Mouse (Mus musculus) right cerebral cortex, adult 18-20 months (tissue): ENCODE data around the gene Birc5.
"Not testable (repeated sequence)": the region's sequence is repeated elsewhere in the genome, so short reads cannot be mapped to it uniquely, and the experiment has no call there.

ENCODE experiments used
- DNase-seq: peaks from one replicate; pipeline ENCODE4 v3.0.0; 2022; ENCODE audit warnings: mixed read lengths

Gene Birc5

DNA sequence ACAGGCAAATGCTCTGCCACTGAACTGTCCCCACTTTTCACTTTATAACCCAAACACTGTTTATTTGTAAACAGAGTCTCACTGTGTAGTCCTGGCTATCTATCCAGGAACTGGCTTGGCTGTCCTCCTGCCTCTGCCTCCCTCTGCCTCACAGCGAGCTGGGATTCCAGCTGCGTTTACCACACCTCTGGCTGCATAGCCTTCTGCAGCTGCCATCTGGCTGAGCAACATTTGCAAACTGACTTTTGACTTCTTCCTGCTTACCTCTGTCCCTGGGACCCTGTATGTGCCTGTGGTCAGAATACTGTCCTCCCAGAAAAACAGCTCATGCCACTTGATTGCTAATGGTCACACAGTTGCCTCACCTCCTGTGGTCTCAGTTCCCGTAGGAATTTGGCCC is 21.7 kb upstream of the Birc5 start:
- DNase-seq: no peak

DNA sequence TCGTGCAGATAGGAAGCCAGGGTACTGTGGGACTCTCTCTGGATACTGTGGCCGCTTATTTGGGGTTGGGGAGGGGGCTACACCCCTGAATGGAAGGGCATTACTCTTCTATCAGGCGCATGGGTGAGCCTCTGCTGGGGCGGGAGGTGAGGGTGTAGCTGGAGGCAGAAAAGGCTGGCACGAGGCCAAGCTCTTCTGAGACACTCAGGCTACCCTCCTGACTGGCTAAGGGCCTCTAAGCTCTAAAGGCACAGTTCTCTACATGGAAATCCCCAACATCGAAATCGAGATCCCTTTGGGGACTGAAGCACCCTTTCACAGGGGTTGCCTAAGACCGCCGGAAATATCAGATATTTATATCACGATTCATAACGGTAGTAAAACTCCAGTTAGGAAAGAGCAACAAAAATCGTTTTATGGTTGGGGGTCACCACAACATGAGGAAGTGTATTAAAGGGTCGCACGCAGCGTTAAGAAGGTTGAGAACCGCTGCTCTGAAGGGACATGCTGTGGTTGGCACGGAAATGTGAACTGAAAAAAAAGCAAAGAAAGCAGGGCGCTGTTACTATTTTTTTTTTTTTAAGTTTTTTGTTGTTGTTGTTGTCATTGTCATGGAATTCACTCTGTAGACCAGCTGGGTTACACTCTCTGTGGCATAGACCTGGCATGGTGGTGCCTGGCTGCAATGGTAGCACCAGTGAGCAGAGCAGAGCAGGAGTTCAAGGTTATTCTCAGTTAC is 20.7 kb upstream of the Birc5 start:
- no peak for DNase-seq

- no peak for DNase-seq
Observed at GRCm38 (mm10) chr11:117828888-117829604, 20.0 kb upstream of the Birc5 start.

DNA sequence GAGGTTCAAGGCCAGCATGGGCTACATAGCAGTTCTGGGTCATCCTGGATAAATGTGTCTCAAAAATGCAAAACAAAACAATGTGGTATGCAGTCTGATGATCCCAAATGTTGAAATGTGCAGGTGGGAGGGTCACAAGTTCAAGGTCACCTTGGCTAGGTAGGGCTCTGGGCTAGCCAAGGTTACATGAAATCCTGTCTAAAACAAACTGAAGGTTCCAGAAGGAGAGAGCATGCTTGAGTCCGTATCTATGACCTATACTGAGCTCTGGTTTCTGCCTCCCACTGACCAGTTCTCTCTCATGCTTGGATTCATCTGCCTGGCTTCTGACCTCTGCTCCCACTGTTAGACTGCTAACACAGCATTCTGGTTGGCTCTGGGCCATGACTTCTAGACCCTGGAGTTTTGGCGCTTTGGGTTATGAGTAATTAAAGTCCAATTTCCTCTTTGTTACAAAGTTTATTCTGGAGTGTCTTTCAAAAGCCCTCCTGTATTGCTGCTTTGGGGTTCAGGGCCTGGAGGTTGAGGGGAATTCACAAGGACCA is 19.3 kb upstream of the Birc5 start:
- DNase-seq: no peak

GRCm38 (mm10) chr11:117830401-117830800 is 18.6 kb upstream of the Birc5 start:
- no peak for DNase-seq

DNA sequence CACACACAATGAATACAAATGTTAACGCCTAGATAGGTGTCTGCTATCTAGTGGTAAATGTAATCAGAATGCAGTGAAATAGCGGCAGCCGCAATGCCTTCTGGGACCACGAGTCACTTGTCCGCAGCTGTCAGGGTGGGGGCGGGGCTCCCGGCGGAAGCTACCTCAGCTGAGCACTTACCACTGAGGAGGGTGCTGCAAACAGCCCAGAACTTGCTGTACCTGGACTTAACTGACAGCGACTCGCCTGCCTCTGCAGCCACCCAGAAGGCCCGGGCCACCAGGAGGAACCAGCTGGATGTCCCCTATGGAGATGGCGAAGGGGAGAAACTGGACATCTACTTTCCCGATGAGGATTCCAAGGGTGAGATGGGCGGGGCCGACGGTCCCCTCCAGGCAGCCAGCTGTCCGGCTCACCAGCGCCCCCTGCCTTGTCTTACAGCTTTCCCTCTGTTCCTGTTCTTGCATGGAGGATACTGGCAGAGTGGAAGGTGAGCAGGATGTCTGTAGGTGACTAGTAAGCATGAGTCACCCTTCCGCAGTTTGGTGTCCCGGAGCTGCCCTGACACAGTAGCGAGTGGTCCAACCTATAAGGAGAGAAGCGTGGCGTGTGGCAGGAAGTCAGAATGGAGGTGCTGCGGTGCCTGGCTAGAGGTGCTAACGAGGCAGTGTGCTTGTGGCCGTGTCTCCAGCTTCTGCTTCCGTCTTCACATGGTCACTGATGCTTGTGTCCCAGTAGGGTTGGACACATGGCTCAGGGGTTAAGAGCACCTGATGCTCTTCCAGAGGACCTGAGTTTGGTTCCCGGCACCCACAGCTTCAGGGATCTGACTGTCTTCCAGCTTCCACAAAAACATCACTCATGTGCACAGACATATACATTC is 16.7 kb upstream of the Birc5 start:
- DNase-seq: peak; percentile 76

DNA sequence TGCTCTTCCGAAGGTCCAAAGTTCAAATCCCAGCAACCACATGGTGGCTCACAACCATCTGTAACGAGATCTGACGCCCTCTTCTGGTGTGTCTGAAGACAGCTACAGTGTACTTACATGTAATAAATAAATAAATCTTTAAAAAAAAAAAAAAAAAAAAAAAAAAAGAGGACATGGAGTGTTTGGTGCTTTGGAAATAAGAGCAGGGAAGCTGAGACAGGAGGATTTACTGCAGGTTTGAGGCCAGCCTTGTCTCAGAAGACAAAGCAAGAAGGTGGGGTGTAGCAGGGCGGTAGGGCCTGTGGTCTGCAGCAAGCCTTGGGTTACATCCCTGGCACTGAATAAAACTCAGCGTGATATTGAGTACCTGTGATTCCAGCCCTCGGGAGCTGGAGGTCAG is 15.5 kb upstream of the Birc5 start:
- DNase-seq: not testable (repeated sequence)

GRCm38 (mm10) chr11:117834086-117834485 is 15.0 kb upstream of the Birc5 start:
- DNase-seq: no peak

DNA sequence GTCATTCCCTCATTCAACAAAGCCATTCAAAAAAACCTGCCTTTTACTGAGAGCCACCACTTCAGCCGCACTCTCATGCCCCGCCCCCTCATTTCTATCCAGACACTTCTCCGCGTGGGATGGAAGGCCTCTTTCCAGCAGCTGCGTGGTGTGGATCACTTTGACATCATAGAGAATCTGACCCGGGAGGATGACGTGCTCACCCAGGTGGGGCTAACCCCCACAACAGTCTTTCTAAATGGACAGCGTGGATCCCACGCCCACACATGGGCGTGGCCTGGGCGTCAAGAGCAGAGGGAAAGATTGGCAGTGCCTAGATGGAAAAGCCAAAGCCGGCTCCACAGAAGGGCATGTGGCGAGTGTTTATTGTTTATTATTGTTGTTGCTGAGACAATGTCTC is 12.7 kb upstream of the Birc5 start:
- DNase-seq: peak; percentile 77

DNA sequence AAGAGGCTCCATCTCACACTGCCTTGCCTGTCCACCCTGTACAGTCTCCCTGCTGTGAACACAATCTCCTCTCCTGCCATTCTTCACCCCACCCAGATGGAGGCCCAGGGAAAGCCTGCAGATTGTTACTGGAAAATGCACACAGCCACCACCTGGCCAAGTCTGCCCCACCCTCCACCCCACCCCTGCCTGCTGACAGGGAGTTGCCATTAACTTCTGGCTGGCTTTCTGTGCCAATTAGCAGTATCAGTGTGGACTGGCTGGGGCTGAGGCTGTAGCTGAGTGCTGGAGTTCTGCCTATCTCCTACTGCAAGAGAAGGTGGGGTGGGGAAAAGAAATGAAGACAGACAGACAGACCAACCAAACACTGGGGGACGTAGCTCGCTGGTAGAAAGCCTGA is 10.5 kb upstream of the Birc5 start:
- DNase-seq: no peak

- DNase-seq: no peak
Observed at GRCm38 (mm10) chr11:117839021-117839420, 10.0 kb upstream of the Birc5 start.

DNA sequence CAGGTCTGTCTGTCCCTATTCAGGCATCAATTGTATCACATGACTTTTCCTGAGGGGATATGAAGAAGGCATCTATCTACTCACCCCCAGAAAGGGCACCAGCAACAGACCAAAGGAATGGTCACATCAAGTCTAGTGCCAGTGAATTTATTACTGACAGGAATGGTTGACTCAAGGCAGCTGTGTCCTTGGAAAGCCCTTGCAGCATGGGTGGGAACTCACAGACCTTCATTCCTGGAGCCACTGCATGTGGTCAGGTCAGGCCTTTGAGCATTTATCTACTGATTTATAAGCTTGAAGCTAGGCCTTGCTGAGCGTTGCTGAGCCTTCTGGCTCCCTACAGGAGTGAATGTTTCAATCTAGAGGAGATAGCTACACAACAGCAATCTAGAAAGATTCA is 8.1 kb upstream of the Birc5 start:
- DNase-seq: no peak

DNA sequence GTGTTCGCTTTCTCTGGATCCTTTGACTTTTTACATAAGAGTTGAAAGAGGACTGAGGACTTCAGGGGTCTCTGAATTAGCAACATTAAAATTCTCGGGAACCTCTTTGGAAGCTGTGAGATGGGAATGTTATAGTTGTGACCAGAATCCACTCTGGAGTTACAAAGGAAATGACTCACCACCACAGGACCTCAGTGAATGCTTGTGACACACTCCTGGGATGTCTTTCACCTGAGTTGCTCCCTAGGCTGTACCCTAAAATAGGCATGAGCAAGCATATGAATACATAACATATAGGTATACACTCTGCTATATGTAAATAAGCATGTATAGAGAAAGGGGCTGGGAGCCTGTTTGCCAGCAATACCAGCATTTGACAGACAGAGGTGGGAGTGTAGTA is 5.6 kb upstream of the Birc5 start:
- DNase-seq: no peak

GRCm38 (mm10) chr11:117844997-117845396 is 4.1 kb upstream of the Birc5 start:
- DNase-seq: no peak

DNA sequence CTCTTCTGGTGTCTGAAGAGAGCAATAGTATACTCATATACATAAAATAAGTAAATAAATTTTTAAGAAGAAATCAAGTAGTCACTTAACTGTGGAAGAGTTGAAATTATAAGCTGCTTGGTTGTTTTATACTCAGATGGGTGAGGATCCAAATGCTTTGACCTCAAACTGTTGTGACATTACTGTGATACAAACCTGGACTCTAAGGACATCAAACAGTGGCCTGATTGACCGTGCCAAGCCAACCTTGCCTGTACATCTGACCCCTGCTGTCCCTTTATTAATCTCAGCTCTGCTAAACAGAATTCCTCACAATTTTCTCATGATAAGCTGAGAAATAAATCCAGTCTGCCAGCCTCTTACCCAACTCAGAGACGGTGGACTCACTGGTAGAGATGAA is 3.4 kb upstream of the Birc5 start:
- no peak for DNase-seq

- DNase-seq: no peak
Observed at GRCm38 (mm10) chr11:117846640-117847039, 2.4 kb upstream of the Birc5 start.

- DNase-seq: no peak
Observed at GRCm38 (mm10) chr11:117847593-117848215, 1.3 kb upstream of the Birc5 start.

DNA sequence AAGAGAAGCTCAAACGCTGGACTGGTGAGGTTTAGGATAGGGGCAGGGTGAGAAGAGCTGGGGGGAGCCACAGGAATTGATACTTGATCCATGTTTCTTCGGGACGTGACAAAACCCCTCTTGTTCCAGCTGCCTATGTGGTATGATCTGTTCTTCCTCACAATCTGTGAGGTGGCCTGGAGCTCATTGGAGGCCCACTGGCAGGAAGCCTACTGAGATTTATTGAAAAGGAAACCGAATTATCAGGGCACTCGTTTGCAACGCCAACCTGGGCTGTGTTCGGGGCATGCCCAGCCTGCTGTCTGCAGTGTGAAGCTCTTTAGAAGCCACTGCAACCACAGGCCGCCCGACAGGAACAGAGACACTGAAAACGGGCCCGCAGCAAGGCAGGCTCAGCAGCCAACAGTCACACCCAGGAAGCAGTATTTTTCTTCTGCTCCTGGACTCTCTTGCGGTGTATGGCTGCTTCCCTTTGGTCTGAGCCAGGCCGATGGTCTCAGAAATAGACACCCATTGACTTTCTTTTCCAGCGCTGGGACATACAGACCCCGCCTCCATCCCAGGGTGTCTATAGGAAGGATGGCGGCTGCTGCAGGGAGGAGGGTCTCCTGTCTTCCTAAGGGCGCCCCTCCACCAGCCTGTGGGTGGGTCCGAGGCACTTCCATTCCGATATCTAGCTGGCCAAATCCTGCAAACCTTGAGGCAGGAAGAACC is 623 bp upstream of the Birc5 start:
- DNase-seq: no peak

- no peak for DNase-seq
Observed at GRCm38 (mm10) chr11:117852875-117853274, 3.8 kb downstream of the Birc5 start.

- DNase-seq: no peak
Observed at GRCm38 (mm10) chr11:117854241-117854640, 5.2 kb downstream of the Birc5 start.

DNA sequence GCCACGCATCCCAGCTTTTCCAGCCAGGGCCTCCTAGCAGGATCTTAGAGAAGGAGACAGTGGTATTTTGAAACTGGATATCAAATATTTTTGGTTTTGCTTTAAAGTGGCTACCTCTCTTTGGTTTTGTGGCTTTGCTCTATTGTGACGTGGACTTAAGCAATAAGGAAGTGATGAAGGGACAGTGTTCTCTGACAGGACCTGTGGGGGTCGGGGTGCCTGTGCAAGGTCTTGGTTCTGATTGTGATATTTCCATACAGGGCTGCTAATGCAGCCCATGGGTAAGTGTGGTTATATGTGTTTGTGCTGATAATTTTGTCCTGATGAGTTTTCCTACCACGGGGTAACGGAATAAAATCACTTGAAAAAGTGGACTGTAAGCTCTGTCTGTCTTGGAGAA is 6.3 kb downstream of the Birc5 start:
- DNase-seq: no peak

GRCm38 (mm10) chr11:117855975-117856374 is 6.9 kb downstream of the Birc5 start:
- DNase-seq: no peak
